In the genomic region with DNA sequence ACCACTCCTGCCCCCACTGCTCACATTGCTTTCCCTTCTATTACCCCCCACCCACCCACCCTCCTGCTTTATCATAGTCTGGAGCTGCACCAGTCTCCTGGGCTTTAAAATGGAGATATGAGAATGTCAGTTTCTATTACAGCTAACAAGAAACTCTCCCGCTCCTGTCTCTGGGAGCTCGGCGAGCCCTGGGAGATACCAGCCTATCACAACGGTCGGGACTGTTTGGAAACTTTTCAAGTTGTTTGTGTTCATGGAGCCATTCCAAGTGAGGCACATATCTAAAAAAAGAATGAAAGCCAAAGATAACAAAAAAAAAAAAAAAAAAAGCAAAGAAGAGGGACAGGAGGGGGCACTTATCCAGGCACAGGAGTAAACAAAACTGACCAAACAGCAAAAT, we compare ENCODE assay signal across 11 mouse cellular contexts.
DNase-seq lines count a peak whose midpoint lies in the region; ATAC-seq and TF ChIP-seq lines count a peak whose summit lies in the region.
"Had no signal": no experiment of that assay in that cellular context is flagged by ENCODE, and none has a peak within 500 bp of the region (broad histone marks: within the 10 kb centered on the region; RNA-seq: fewer than 3 reads in every experiment).

No protein-coding gene starts in this region.

- no peaks in the 10 kb centered on the region for H3K36me3 ChIP-seq in liver, postnatal 0 days (replicated peaks; ENCODE audit: insufficient read depth, low read length)
- H3K36me3 ChIP-seq in liver, embryonic 12.5 days = no peaks in the 10 kb centered on the region
- no peaks in the 10 kb centered on the region for H3K36me3 ChIP-seq in heart, embryonic 13.5 days
- H3K36me3 ChIP-seq: hindbrain, embryonic 15.5 days had no signal

- no peak overlapping the region for H3K27ac ChIP-seq in liver, postnatal 0 days (ENCODE audit: low read depth)
- H3K27ac ChIP-seq in liver, embryonic 12.5 days = no peak overlapping the region
- H3K27ac ChIP-seq in heart, embryonic 13.5 days (replicated peaks) = peak overlapping the region; percentile 91
- H3K27ac ChIP-seq: hindbrain, embryonic 15.5 days; liver, embryonic 14.5 days had no signal

- no peaks in the 10 kb centered on the region for H3K9me3 ChIP-seq in liver, postnatal 0 days (ENCODE audit: low read length)
- H3K9me3 ChIP-seq in liver, embryonic 12.5 days (replicated peaks) = no peaks in the 10 kb centered on the region
- H3K9me3 ChIP-seq in heart, embryonic 13.5 days = no peaks in the 10 kb centered on the region
- H3K9me3 ChIP-seq: hindbrain, embryonic 15.5 days had no signal

- H3K4me2 ChIP-seq in liver, postnatal 0 days (ENCODE audit: low read depth, low read length) = peak overlapping the region; percentile 41
- no peak overlapping the region for H3K4me2 ChIP-seq in liver, embryonic 12.5 days
- peak overlapping the region; percentile 40 for H3K4me2 ChIP-seq in heart, embryonic 13.5 days
- H3K4me2 ChIP-seq: hindbrain, embryonic 15.5 days had no signal

- 44% methylated on average over 5 of the region's 5 CpGs for WGBS in liver, postnatal 0 days (ENCODE audit: insufficient replicate concordance)
- WGBS in liver, embryonic 12.5 days (ENCODE audit: insufficient replicate concordance) = 63% methylated on average over 5 of the region's 5 CpGs
- WGBS in heart, embryonic 13.5 days = 18% methylated on average over 5 of the region's 5 CpGs

- no peak for TF ChIP-seq CTCF in liver, postnatal 0 days (IDR thresholded peaks at IDR 0.05; ENCODE audit: low read depth)

- no peak overlapping the region for H3K4me3 ChIP-seq in liver, postnatal 0 days (ENCODE audit: low read depth, low read length)
- H3K4me3 ChIP-seq in liver, embryonic 12.5 days = no peak overlapping the region
- no peak overlapping the region for H3K4me3 ChIP-seq in heart, embryonic 13.5 days
- H3K4me3 ChIP-seq: hindbrain, embryonic 15.5 days had no signal

- TF ChIP-seq EP300 in liver, postnatal 0 days (IDR thresholded peaks at IDR 0.05; ENCODE audit: low read depth) = no peak

- no peaks in the 10 kb centered on the region for H3K27me3 ChIP-seq in liver, postnatal 0 days (ENCODE audit: insufficient read depth, low read length)
- no peaks in the 10 kb centered on the region for H3K27me3 ChIP-seq in liver, embryonic 12.5 days (replicated peaks)
- no peaks in the 10 kb centered on the region for H3K27me3 ChIP-seq in heart, embryonic 13.5 days (replicated peaks)
- H3K27me3 ChIP-seq: hindbrain, embryonic 15.5 days had no signal

- H3K9ac ChIP-seq in liver, postnatal 0 days (replicated peaks) = no peak overlapping the region
- H3K9ac ChIP-seq in liver, embryonic 12.5 days = no peak overlapping the region
- H3K9ac ChIP-seq in heart, embryonic 13.5 days = peak overlapping the region; percentile 52
- H3K9ac ChIP-seq: hindbrain, embryonic 15.5 days; liver, embryonic 14.5 days had no signal

- DNase-seq in liver, postnatal 0 days = peak; percentile 21
- DNase-seq in adrenal gland, postnatal 36 days = peak; percentile 19 to 25
- peak; percentile 75 for DNase-seq in lung, postnatal 10 days
- no peak for DNase-seq in c-Kit-positive CD71-positive TER-119-positive erythroid progenitor cells, embryonic 14.5 days (ENCODE audit: low spot score)
- DNase-seq: kidney, postnatal 4 days; thymus, postnatal 36 days had no signal

- no peaks in the 10 kb centered on the region for H3K4me1 ChIP-seq in liver, postnatal 0 days (ENCODE audit: insufficient read depth)
- no peaks in the 10 kb centered on the region for H3K4me1 ChIP-seq in liver, embryonic 12.5 days
- peaks cover 23% of the 10 kb centered on the region for H3K4me1 ChIP-seq in heart, embryonic 13.5 days
- H3K4me1 ChIP-seq: hindbrain, embryonic 15.5 days had no signal

- ATAC-seq in liver, postnatal 0 days = 0 out of 2 replicates have a peak, but pooled peaks have one; percentile 25
- no peak for ATAC-seq in liver, embryonic 12.5 days
- ATAC-seq in heart, embryonic 13.5 days (ENCODE audit: extremely low read depth, insufficient number of reproducible peaks, low FRiP score, low TSS enrichment) = no peak; the same call in 1 of the 2 replicates
- no peak for ATAC-seq in activated CD4-positive, CD25-positive, alpha-beta regulatory T cell, adult 4 months
